24 mouse cellular contexts compared by ENCODE assay signal in genomic region chr3:94375146-94375545, GRCm38 (mm10). TPM values are rescaled to one million over a fixed set of nuclear protein-coding genes. Genes with fewer than 3 reads are reported as not detected.
DNase-seq lines count a peak whose midpoint lies in the region; ATAC-seq and TF ChIP-seq lines count a peak whose summit lies in the region.
"Had no signal": no experiment of that assay in that cellular context is flagged by ENCODE, and none has a peak within 500 bp of the region (broad histone marks: within the 10 kb centered on the region; RNA-seq: fewer than 3 reads in every experiment).

No protein-coding gene starts in this region.

- intact Hi-C loops in left cerebral cortex, postnatal 10 days (cut with DNase I): no loop called here

- in situ Hi-C loops in CH12.LX (cut with MboI; ENCODE audit: low pct_ligation_motif_present, low pct_unique_long_range_greater_than_20kb, low sequenced_read_pairs): loop anchor here (5.0 kb wide), 1 partner anchor 52 kb away; no protein-coding TSS in a partner anchor

- H3K27ac ChIP-seq in CH12.LX (ENCODE audit: insufficient read depth, low read depth): no peak overlapping the region
- no peak overlapping the region for H3K27ac ChIP-seq in liver, embryonic 11.5 days (ENCODE audit: low read depth, low read length)
- H3K27ac ChIP-seq: embryonic facial prominence, embryonic 15.5 days; forebrain, embryonic 10.5 days; heart, embryonic 13.5 days; limb, embryonic 15.5 days; macrophage; midbrain, embryonic 13.5 days had no signal

- no peaks in the 10 kb centered on the region for H3K9me3 ChIP-seq in CH12.LX (replicated peaks; ENCODE audit: low read length)
- no peaks in the 10 kb centered on the region for H3K9me3 ChIP-seq in liver, embryonic 11.5 days (ENCODE audit: control insufficient read depth, low read length)
- H3K9me3 ChIP-seq: embryonic facial prominence, embryonic 15.5 days; forebrain, embryonic 10.5 days; heart, embryonic 13.5 days; limb, embryonic 15.5 days; midbrain, embryonic 13.5 days had no signal

- WGBS in liver, embryonic 11.5 days: 54% methylated on average over 2 of the region's 2 CpGs

- no peak for ATAC-seq in liver, embryonic 11.5 days (replicated peaks; ENCODE audit: low FRiP score)
- ATAC-seq: CD4-positive, CD25-positive, alpha-beta regulatory T cell, adult 4 months; midbrain, embryonic 13.5 days had no signal

- no peak overlapping the region for H3K9ac ChIP-seq in CH12.LX (ENCODE audit: insufficient read depth, low read depth)
- no peak overlapping the region for H3K9ac ChIP-seq in liver, embryonic 11.5 days (ENCODE audit: low read depth, low read length)
- H3K9ac ChIP-seq: embryonic facial prominence, embryonic 15.5 days; heart, embryonic 13.5 days; limb, embryonic 15.5 days; midbrain, embryonic 13.5 days had no signal

- no peak overlapping the region for H3K4me3 ChIP-seq in CH12.LX (replicated peaks in 1 of 3; ENCODE audit: low read depth in 2 of 3, low read length in 2 of 3, poor library complexity in 1 of 3)
- H3K4me3 ChIP-seq in liver, embryonic 11.5 days (ENCODE audit: low read depth, low read length): no peak overlapping the region
- H3K4me3 ChIP-seq: embryonic facial prominence, embryonic 15.5 days; forebrain, embryonic 10.5 days; heart, embryonic 13.5 days; limb, embryonic 15.5 days; midbrain, embryonic 13.5 days had no signal

- peak; percentile 39 to 45 for DNase-seq in cerebellum, postnatal 14 days
- DNase-seq in cerebellum, adult 8-10 months: no peak
- DNase-seq in 3134 (ENCODE audit: extremely low read depth, insufficient read length, low spot score) (peak; percentile 28), CH12.LX (ENCODE audit: extremely low read depth) (no peak)
- DNase-seq in induced T-regulatory cell, adult 2 months (ENCODE audit: low read depth): peak; percentile 32
- DNase-seq in frontal cortex, adult 2 months (ENCODE audit: extremely low spot score in 1 of 2, low spot score in 1 of 2): no peak
- no peak for DNase-seq in left cerebral cortex, postnatal 10 days (ENCODE audit: extremely low spot score in 1 of 2, low spot score in 2 of 2)
- no peak for DNase-seq in liver, embryonic 11.5 days (ENCODE audit: low spot score)
- DNase-seq: embryo, embryonic 11 days; heart, postnatal 4 days; lung, adult 2 months; right cerebral cortex, adult 18-20 months had no signal

- dilution Hi-C loops in CH12.LX (cut with MboI; ENCODE audit: extremely low pct_ligation_motif_present, extremely low pct_unique_long_range_greater_than_20kb, low sequenced_read_pairs): no loop called here

- peak; percentile 42; the same call in 1 of the 2 replicates for TF ChIP-seq EP300 in CH12.LX (IDR thresholded peaks at IDR 0.05; ENCODE audit: low read length)

- H3K4me2 ChIP-seq in CH12.LX (ENCODE audit: insufficient read depth, low read depth, poor library complexity, severe bottlenecking): no peak overlapping the region
- no peak overlapping the region for H3K4me2 ChIP-seq in liver, embryonic 11.5 days
- H3K4me2 ChIP-seq: embryonic facial prominence, embryonic 15.5 days; heart, embryonic 13.5 days; limb, embryonic 15.5 days; midbrain, embryonic 13.5 days had no signal

- TF ChIP-seq CTCF in CH12.LX (conservative IDR thresholded peaks at IDR 0.05 in 1 of 2, IDR thresholded peaks at IDR 0.05 in 1 of 2; ENCODE audit: low read depth in 2 of 2, low read length in 2 of 2): no peak

- peaks cover 25 to 72% of the 10 kb centered on the region in 2 experiments for H3K4me1 ChIP-seq in CH12.LX (ENCODE audit: control insufficient read depth in 1 of 2, insufficient read depth in 2 of 2)
- H3K4me1 ChIP-seq in liver, embryonic 11.5 days (replicated peaks; ENCODE audit: control insufficient read depth, insufficient read depth, low read length): no peaks in the 10 kb centered on the region; the same call in 1 of the 2 replicates

- no peaks in the 10 kb centered on the region for H3K36me3 ChIP-seq in CH12.LX (replicated peaks in 1 of 2; ENCODE audit: control insufficient read depth in 1 of 2, insufficient read depth in 1 of 2, low read length in 1 of 2)
- no peaks in the 10 kb centered on the region for H3K36me3 ChIP-seq in liver, embryonic 11.5 days (ENCODE audit: control insufficient read depth, insufficient read depth, low read length)
- H3K36me3 ChIP-seq: embryonic facial prominence, embryonic 15.5 days; forebrain, embryonic 10.5 days; heart, embryonic 13.5 days; limb, embryonic 15.5 days; midbrain, embryonic 13.5 days had no signal

- no peak for TF ChIP-seq POLR2A in CH12.LX (IDR thresholded peaks at IDR 0.05; ENCODE audit: low read depth, low read length)

- no peak for TF ChIP-seq RAD21 in CH12.LX (IDR thresholded peaks at IDR 0.05; ENCODE audit: low read depth, low read length)

- no peaks in the 10 kb centered on the region for H3K79me2 ChIP-seq in CH12.LX (replicated peaks; ENCODE audit: control insufficient read depth, extremely low read depth, insufficient read depth, poor library complexity, severe bottlenecking)

- H3K27me3 ChIP-seq in CH12.LX (replicated peaks): no peaks in the 10 kb centered on the region
- H3K27me3 ChIP-seq in liver, embryonic 11.5 days (replicated peaks; ENCODE audit: control insufficient read depth, insufficient read depth, low read length): peaks cover 15% of the 10 kb centered on the region
- H3K27me3 ChIP-seq: embryonic facial prominence, embryonic 15.5 days; limb, embryonic 15.5 days had no signal

TF ChIP-seq in CH12.LX, 34 proteins besides CTCF, POLR2A, EP300 and RAD21:
- TF ChIP-seq GABPA (IDR thresholded peaks at IDR 0.05; ENCODE audit: insufficient replicate concordance, low read depth, low read length) (no peak), IRF4 (IDR thresholded peaks at IDR 0.05; ENCODE audit: low read depth, low read length) (peak; percentile 83), ZNF384 (IDR thresholded peaks at IDR 0.05; ENCODE audit: low read depth, low read length) (peak; percentile 95)

RNA-seq across cellular contexts. Expression of gene Rorc, which starts 2.6 kb away (rescaled TPM):
- total RNA-seq in CH12.LX (2012; rRNA removed) (0.47 and 0.71 TPM in 2 replicates), CH12.LX (2014; rRNA removed) (1.2 TPM in 2 replicates)
- polyA plus RNA-seq in CH12.LX (2012; ENCODE audit: insufficient read length, low read depth): 1.0 and 1.2 TPM in 2 replicates
- polyA plus RNA-seq in frontal cortex, adult 2 months (2012; rRNA removed): 0.95 and 1.1 TPM in 2 replicates
- total RNA-seq in left cerebral cortex, postnatal 10 days (2021): under 1 TPM in 1 of 2 experiments, not detected in 1; 0.30 TPM
- 0.43 and 1.0 TPM in 2 replicates for polyA plus RNA-seq in liver, embryonic 11.5 days (2014; fragmentation: Nextera tagmentation; extraction: Ambion mirVana)
- polyA plus RNA-seq: macrophage had no signal

RNA-seq across cellular contexts. Expression of gene C2cd4d, which starts 12.9 kb away (rescaled TPM):
- not detected in 2 replicates for total RNA-seq in CH12.LX (2012; rRNA removed)
- not detected in 2 replicates for total RNA-seq in CH12.LX (2014; rRNA removed)
- polyA plus RNA-seq in CH12.LX (2012; ENCODE audit: insufficient read length, low read depth): not detected in 2 replicates
- 1.4 and 1.5 TPM in 2 replicates for polyA plus RNA-seq in frontal cortex, adult 2 months (2012; rRNA removed)
- under 1 TPM; 0.71 to 0.81 TPM for total RNA-seq in left cerebral cortex, postnatal 10 days (2021)
- 0.25 TPM in 1 of 2 replicates, not detected in the other for polyA plus RNA-seq in liver, embryonic 11.5 days (2014; fragmentation: Nextera tagmentation; extraction: Ambion mirVana)
- total RNA-seq: heart, postnatal 4 days; neutrophil, adult 5-6 weeks had no signal
- polyA plus RNA-seq: CD4-positive, CD25-positive, alpha-beta regulatory T cell, adult 4 months; macrophage had no signal

RNA-seq across cellular contexts. Expression of gene Lingo4, which starts 23.2 kb away (rescaled TPM):
- total RNA-seq in CH12.LX (2012; rRNA removed) (not detected in 2 replicates), CH12.LX (2014; rRNA removed) (not detected in 2 replicates)
- not detected in 2 replicates for polyA plus RNA-seq in CH12.LX (2012; ENCODE audit: insufficient read length, low read depth)
- 0.40 and 0.55 TPM in 2 replicates for polyA plus RNA-seq in frontal cortex, adult 2 months (2012; rRNA removed)
- under 1 TPM; 0.67 to 0.94 TPM for total RNA-seq in left cerebral cortex, postnatal 10 days (2021)
- 0.05 TPM in 1 of 2 replicates, not detected in the other for polyA plus RNA-seq in liver, embryonic 11.5 days (2014; fragmentation: Nextera tagmentation; extraction: Ambion mirVana)
- total RNA-seq: neutrophil, adult 5-6 weeks had no signal
- polyA plus RNA-seq: macrophage had no signal

RNA-seq across cellular contexts. Expression of gene Them5, which starts 33.2 kb away (rescaled TPM):
- total RNA-seq in CH12.LX (2012; rRNA removed) (not detected in 2 replicates), CH12.LX (2014; rRNA removed) (not detected in 2 replicates)
- polyA plus RNA-seq in CH12.LX (2012; ENCODE audit: insufficient read length, low read depth): not detected in 2 replicates
- not detected in 2 replicates for polyA plus RNA-seq in frontal cortex, adult 2 months (2012; rRNA removed)
- total RNA-seq in left cerebral cortex, postnatal 10 days (2021): not detected
- not detected in 2 replicates for polyA plus RNA-seq in liver, embryonic 11.5 days (2014; fragmentation: Nextera tagmentation; extraction: Ambion mirVana)
- total RNA-seq: gastrocnemius, postnatal 36 days; heart, postnatal 4 days; layer of hippocampus, postnatal 10 days; left cerebral cortex, postnatal 25 days; neutrophil, adult 5-6 weeks had no signal
- polyA plus RNA-seq: CD4-positive, CD25-positive, alpha-beta regulatory T cell, adult 4 months; forebrain, embryonic 10.5 days; heart, embryonic 13.5 days; macrophage; small intestine, adult 2 months had no signal

RNA-seq across cellular contexts. Expression of gene Tdrkh, which starts 37.9 kb away (rescaled TPM):
- total RNA-seq in CH12.LX (2012; rRNA removed) (not detected in 2 replicates), CH12.LX (2014; rRNA removed) (not detected in 2 replicates)
- polyA plus RNA-seq in CH12.LX (2012; ENCODE audit: insufficient read length, low read depth): not detected in 2 replicates
- polyA plus RNA-seq in frontal cortex, adult 2 months (2012; rRNA removed): 15.5 and 17.0 TPM in 2 replicates
- total RNA-seq in left cerebral cortex, postnatal 10 days (2021): 10 to 100 TPM; 39.0 to 40.0 TPM
- 10.4 and 11.4 TPM in 2 replicates for polyA plus RNA-seq in liver, embryonic 11.5 days (2014; fragmentation: Nextera tagmentation; extraction: Ambion mirVana)
- polyA plus RNA-seq: small intestine, adult 2 months had no signal

Comparison
In these comparisons a context has a peak if more than half of its experiments do, and no peak if none do; other contexts are left out.
1. DNase-seq: peak in cerebellum, postnatal 14 days (2 of 2), 3134 (single experiment) and induced T-regulatory cell, adult 2 months (single experiment); none in cerebellum, adult 8-10 months (single experiment), CH12.LX (single experiment), frontal cortex, adult 2 months (0 of 2), left cerebral cortex, postnatal 10 days (0 of 2) and liver, embryonic 11.5 days (single experiment).